Mouse (Mus musculus): Measurements from ENCODE around the gene Pot1b. TPM values are rescaled to one million over a fixed set of nuclear protein-coding genes. Genes with fewer than 3 reads are reported as not detected.

The Pot1b gene
- polyA plus RNA-seq (2017; shearing (Covaris generic)): 24.7 TPM

GRCm38 (mm10) chr17:55711984-55712811, at the start of gene Pot1b:
Gene Pot1b, minus strand, starts transcription at chr17:55712628.

GRCm38 (mm10) chr17:55749786-55750185, 37.4 kb upstream of the Pot1b start, which contains the start of gene Adgre4:
Gene Adgre4, plus strand, starts transcription at chr17:55749984.

GRCm38 (mm10) chr17:55625092-55625491, 87.3 kb downstream of the Pot1b start, which contains the start of gene Vmn2r118:
Gene Vmn2r118, minus strand, starts transcription at chr17:55625192.

Other genes starting within 250 kb of the Pot1b start
- not detected for gene Vmn2r118, start 87.4 kb downstream of the Pot1b start, polyA plus RNA-seq (2017; shearing (Covaris generic))
- gene Adgre4, start 37.4 kb upstream of the Pot1b start, polyA plus RNA-seq (2017; shearing (Covaris generic)): 1.1 TPM
- gene Zfp119a, start 166.3 kb upstream of the Pot1b start, polyA plus RNA-seq (2017; shearing (Covaris generic)): 23.6 TPM
- gene Zfp959, start 179.5 kb upstream of the Pot1b start, polyA plus RNA-seq (2017; shearing (Covaris generic)): 29.5 TPM
- 11.9 TPM for gene Zfp119b, start 236.9 kb upstream of the Pot1b start, polyA plus RNA-seq (2017; shearing (Covaris generic))
- gene Ebi3, start 240.0 kb upstream of the Pot1b start, polyA plus RNA-seq (2017; shearing (Covaris generic)): 82.9 TPM
- 32.8 TPM for gene Yju2, start 246.5 kb upstream of the Pot1b start, polyA plus RNA-seq (2017; shearing (Covaris generic))

Measured in activated CD4-positive, CD25-positive, alpha-beta regulatory T cell, adult 9 weeks (primary cell).